Mouse (Mus musculus) kidney, adult 11 months (tissue): Measurements from ENCODE around the gene Mmp15.
A peak's percentile ranks its signal among the peaks of the same experiment; 100 is the strongest.
"Not testable (repeated sequence)": the region's sequence is repeated elsewhere in the genome, so short reads cannot be mapped to it uniquely, and the experiment has no call there.

ENCODE experiments used
- DNase-seq: peaks from one replicate; pipeline ENCODE4 v3.0.0; 2022

The Mmp15 gene

GRCm38 (mm10) chr8:95378928-95379327, 26.9 kb downstream of the Mmp15 start:
- not testable (repeated sequence) for DNase-seq

- DNase-seq, result peak; percentile 8
These were observed 28.9 kb downstream of the Mmp15 start for GRCm38 (mm10) chr8:95380953-95381352.

- no peak for DNase-seq
These were observed 29.5 kb downstream of the Mmp15 start for GRCm38 (mm10) chr8:95381595-95381994.

GRCm38 (mm10) chr8:95384501-95384900, 32.4 kb downstream of the Mmp15 start:
- DNase-seq, result no peak

GRCm38 (mm10) chr8:95386037-95386436, 34.0 kb downstream of the Mmp15 start:
- no peak for DNase-seq

- no peak for DNase-seq
These were observed 35.2 kb downstream of the Mmp15 start for GRCm38 (mm10) chr8:95387221-95387620.

GRCm38 (mm10) chr8:95387936-95388335, 35.9 kb downstream of the Mmp15 start:
- no peak for DNase-seq

- no peak for DNase-seq
These were observed 38.2 kb downstream of the Mmp15 start for GRCm38 (mm10) chr8:95390312-95390711.

GRCm38 (mm10) chr8:95391101-95391500, 39.0 kb downstream of the Mmp15 start:
- DNase-seq, result no peak

- peak; percentile 24 for DNase-seq
These were observed 40.5 kb downstream of the Mmp15 start for GRCm38 (mm10) chr8:95392604-95393003.

- DNase-seq, result no peak
These were observed 43.3 kb downstream of the Mmp15 start for GRCm38 (mm10) chr8:95395186-95395918.

- no peak for DNase-seq
These were observed 44.7 kb downstream of the Mmp15 start for GRCm38 (mm10) chr8:95396752-95397151.

GRCm38 (mm10) chr8:95397201-95397600, 45.1 kb downstream of the Mmp15 start:
- no peak for DNase-seq

- no peak for DNase-seq
These were observed 47.1 kb downstream of the Mmp15 start for GRCm38 (mm10) chr8:95399131-95399530.

- DNase-seq, result no peak
These were observed 49.0 kb downstream of the Mmp15 start for GRCm38 (mm10) chr8:95401091-95401490.

GRCm38 (mm10) chr8:95409518-95409917, 57.5 kb downstream of the Mmp15 start:
- DNase-seq, result no peak

GRCm38 (mm10) chr8:95411309-95411972, 59.4 kb downstream of the Mmp15 start:
- DNase-seq, result no peak

- DNase-seq, result no peak
These were observed 70.2 kb downstream of the Mmp15 start for GRCm38 (mm10) chr8:95422193-95422810.
